Mouse (Mus musculus) thymus, adult 2 months (tissue): ENCODE measurements at regions not wholly inside any gene's neighbourhood (a gene's known extent, or its start where the extent isn't known, plus 50 kb on each side); places are given as distances from the start of the nearest gene placed in this dataset.

Source experiments
- CTCF ChIP-seq: fragments of 200-500 bp; IDR thresholded peaks from 2 replicates; pipeline ENCODE4 v1.5.1; 2012; ENCODE audit warnings: mild to moderate bottlenecking, control low read depth, low read length, moderate library complexity, borderline replicate concordance; ENCODE audit not compliant: control insufficient read depth, poor library complexity, insufficient read depth; ENCODE audit errors: extremely low read depth
- POLR2A ChIP-seq: fragments of 200-500 bp; IDR thresholded peaks from 2 replicates; pipeline ENCODE4 v1.6.1; 2012; ENCODE audit warnings: mild to moderate bottlenecking, low read length, control low read depth, moderate library complexity; ENCODE audit not compliant: control insufficient read depth, poor library complexity, insufficient read depth; ENCODE audit errors: extremely low read depth

GRCm38 (mm10) chr10:16893316-16893715 lies 829.7 kb upstream of the Cited2 start:
- TF ChIP-seq CTCF (no peak), POLR2A (no peak)
